Mouse (Mus musculus) liver, embryonic 14.5 days (tissue): ENCODE results near the gene Nr1h5.

Experiments used
- CTCF ChIP-seq: IDR thresholded peaks from 2 replicates; pipeline ENCODE4 v1.5.1; 2016; ENCODE audit warnings: antibody characterized with exemption, low read depth, control low read depth
- EP300 ChIP-seq: IDR thresholded peaks from 2 replicates; pipeline ENCODE4 v1.6.1; 2016; ENCODE audit warnings: antibody characterized with exemption, low read depth

DNA sequence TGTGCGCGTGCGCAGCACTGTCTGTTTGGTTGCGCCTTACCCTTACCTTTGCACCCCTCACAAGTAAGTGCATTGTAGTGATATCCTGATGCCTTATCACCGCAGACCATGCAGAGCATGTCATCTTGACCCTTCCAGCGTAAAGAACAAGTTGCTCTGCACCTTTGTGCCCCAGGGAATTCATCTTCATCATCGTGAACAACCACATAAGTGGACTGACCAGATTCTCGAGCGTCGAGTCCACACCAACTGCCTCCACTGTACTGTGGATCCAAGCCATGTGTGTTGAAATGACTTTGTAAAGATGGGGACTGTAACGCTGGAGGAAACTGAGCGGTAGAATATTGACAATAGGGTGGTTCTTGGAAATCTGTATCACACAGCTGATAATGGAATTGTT lies 9.5 kb downstream of the Nr1h5 start:
- TF ChIP-seq EP300 (no peak), CTCF (no peak)
